Mouse (Mus musculus) G1E (cell line): ENCODE results near the gene Gm19426. TPM values are rescaled to one million over a fixed set of nuclear protein-coding genes. Genes with fewer than 3 reads are reported as not detected.

Experiments
- ATAC-seq: 2 replicates; pipeline ENCODE4 v1.8.0; 2016; ENCODE audit warnings: mild to moderate bottlenecking; ENCODE audit not compliant: insufficient number of reproducible peaks, poor library complexity, low FRiP score, severe bottlenecking; ENCODE audit errors: extremely low read depth
- DNase-seq: peaks from one replicate; pipeline ENCODE4 v3.0.0; 2012; ENCODE audit warnings: low spot score
- H3K27me3 ChIP-seq: 2 replicates; pipeline ENCODE4 v1.6.1; 2012; ENCODE audit warnings: mild to moderate bottlenecking, low read length, inconsistent platforms; ENCODE audit not compliant: insufficient read depth
- H3K36me3 ChIP-seq: replicated peaks from 2 replicates; pipeline ENCODE3; 2012; ENCODE audit warnings: mild to moderate bottlenecking, inconsistent platforms
- H3K4me1 ChIP-seq: 2 replicates; pipeline ENCODE4 v1.6.1; 2012; ENCODE audit warnings: low read depth, low read length, inconsistent platforms, mixed read lengths; ENCODE audit not compliant: insufficient read depth
- H3K4me3 ChIP-seq: 2 replicates; pipeline ENCODE4 v1.5.1; 2012; ENCODE audit warnings: low read depth, mild to moderate bottlenecking, inconsistent platforms, low read length, moderate library complexity, mixed read lengths
- H3K9me3 ChIP-seq: replicated peaks from 2 replicates; pipeline ENCODE4 v1.6.1; 2012; ENCODE audit warnings: inconsistent platforms
- CTCF ChIP-seq: IDR thresholded peaks from 2 replicates; pipeline ENCODE4 v1.5.1; 2012; ENCODE audit warnings: low read depth, low read length, inconsistent platforms, mixed read lengths
- GATA1 ChIP-seq: IDR thresholded peaks from 2 replicates; pipeline ENCODE4 v1.6.1; 2012; ENCODE audit warnings: borderline replicate concordance, low read length, inconsistent platforms, mixed read lengths
- GATA2 ChIP-seq: IDR thresholded peaks from 2 replicates; pipeline ENCODE4 v1.6.1; 2012; ENCODE audit warnings: low read depth, low read length, inconsistent platforms, borderline replicate concordance
- POLR2AphosphoS5 ChIP-seq: IDR thresholded peaks from 2 replicates; pipeline ENCODE4 v1.6.1; 2012; ENCODE audit warnings: low read depth, low read length, inconsistent platforms; ENCODE audit not compliant: insufficient replicate concordance
- TAL1 ChIP-seq: conservative IDR thresholded peaks from 2 replicates; pipeline ENCODE4 v1.6.1; 2012; ENCODE audit warnings: low read depth, low read length, inconsistent platforms, mixed read lengths
- polyA plus RNA-seq: library from polyadenylated mRNA; stranded (reverse); fragments of >175 nt; gene quantifications from 2 replicates; pipeline ENCODE4 v1.2.3, GENCODE M21; 2012
- total RNA-seq, 2 experiments: library from RNA; stranded (forward) in 1 of 2; stranded (reverse) in 1 of 2; fragments of 200-1000 nt in 1 of 2; fragments of >200 nt in 1 of 2; fragmentation: Nextera tagmentation in 1 of 2; gene quantifications; 2 replicates each; pipeline ENCODE4 v1.2.3; 2014 to 2017

Gene Gm19426
- total and polyA plus RNA-seq, 3 experiments, result not detected

GRCm38 (mm10) chr2:84772454-84772853 is 29.0 kb upstream of the Gm19426 start:
- TF ChIP-seq CTCF (no peak), POLR2AphosphoS5 (no peak), GATA1 (no peak), GATA2 (no peak), TAL1 (no peak)
- peaks cover 53% of the 10 kb centered on the region for H3K27me3 ChIP-seq
- no peaks in the 10 kb centered on the region for H3K4me1 ChIP-seq
- H3K9me3 ChIP-seq, result no peaks in the 10 kb centered on the region
- no peaks in the 10 kb centered on the region for H3K36me3 ChIP-seq
- H3K4me3 ChIP-seq, result no peak overlapping the region
- ATAC-seq, result no peak
- DNase-seq, result no peak

DNA sequence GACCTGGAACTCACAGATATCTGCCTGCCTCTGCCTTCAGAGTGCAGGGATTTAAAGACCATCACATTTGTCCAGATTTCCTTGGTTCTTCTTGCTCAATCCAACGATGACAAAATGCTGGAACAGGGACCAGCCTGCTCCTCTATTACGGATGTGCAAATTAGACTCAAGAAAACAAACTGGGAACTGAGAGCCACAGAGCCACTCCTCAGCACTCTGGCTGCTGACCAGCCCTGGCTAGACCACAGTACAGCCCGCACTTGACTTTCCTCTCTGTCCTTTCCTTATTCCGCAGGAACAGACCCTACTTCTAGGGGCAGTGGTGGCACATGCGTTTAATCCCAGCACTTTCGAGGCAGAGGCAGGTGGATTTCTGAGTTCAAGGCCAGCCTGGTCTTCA is 27.0 kb upstream of the Gm19426 start:
- DNase-seq (no peak), ATAC-seq (no peak)
- TF ChIP-seq POLR2AphosphoS5, result no peak
- TF ChIP-seq GATA2, result no peak
- no peak for TF ChIP-seq TAL1
- TF ChIP-seq GATA1, result no peak
- TF ChIP-seq CTCF, result no peak
- H3K36me3 ChIP-seq, result no peaks in the 10 kb centered on the region
- no peaks in the 10 kb centered on the region for H3K4me1 ChIP-seq
- no peak overlapping the region for H3K4me3 ChIP-seq
- H3K9me3 ChIP-seq, result no peaks in the 10 kb centered on the region
- peaks cover 58% of the 10 kb centered on the region for H3K27me3 ChIP-seq

DNA sequence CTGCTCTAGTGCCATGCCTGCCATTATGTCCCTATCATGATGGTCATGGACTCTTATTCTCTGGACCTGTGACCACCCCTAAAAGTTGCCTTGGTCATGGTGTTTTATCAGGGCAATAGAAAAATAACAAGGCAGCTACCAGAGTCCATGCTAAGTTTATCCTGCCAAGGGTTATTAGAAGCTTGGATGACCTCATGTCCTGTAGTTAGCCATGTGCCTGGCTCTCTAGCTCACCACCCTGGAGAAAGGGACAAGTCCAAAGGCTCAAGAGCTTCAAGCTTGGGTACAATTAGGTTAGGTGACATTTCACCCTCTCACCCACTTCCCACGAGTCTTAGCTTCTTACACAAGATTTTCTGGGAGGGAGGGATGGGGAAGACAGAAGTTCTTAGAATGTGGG is 19.4 kb upstream of the Gm19426 start:
- Histone ChIP-seq H3K36me3 (no peaks in the 10 kb centered on the region), H3K4me1 (no peaks in the 10 kb centered on the region), H3K4me3 (no peak overlapping the region), H3K9me3 (no peaks in the 10 kb centered on the region), H3K27me3 (peaks cover 51% of the 10 kb centered on the region)
- TF ChIP-seq TAL1, result no peak
- TF ChIP-seq GATA2, result no peak
- TF ChIP-seq POLR2AphosphoS5, result no peak
- TF ChIP-seq CTCF, result no peak
- TF ChIP-seq GATA1, result no peak
- DNase-seq (no peak), ATAC-seq (no peak)

GRCm38 (mm10) chr2:84762295-84762694 is 18.8 kb upstream of the Gm19426 start:
- ATAC-seq (no peak), DNase-seq (no peak)
- no peak overlapping the region for H3K4me3 ChIP-seq
- H3K36me3 ChIP-seq, result no peaks in the 10 kb centered on the region
- H3K4me1 ChIP-seq, result no peaks in the 10 kb centered on the region
- no peaks in the 10 kb centered on the region for H3K9me3 ChIP-seq
- peaks cover 51% of the 10 kb centered on the region for H3K27me3 ChIP-seq
- no peak for TF ChIP-seq TAL1
- TF ChIP-seq CTCF, result no peak
- no peak for TF ChIP-seq GATA2
- TF ChIP-seq GATA1, result no peak
- TF ChIP-seq POLR2AphosphoS5, result no peak

DNA sequence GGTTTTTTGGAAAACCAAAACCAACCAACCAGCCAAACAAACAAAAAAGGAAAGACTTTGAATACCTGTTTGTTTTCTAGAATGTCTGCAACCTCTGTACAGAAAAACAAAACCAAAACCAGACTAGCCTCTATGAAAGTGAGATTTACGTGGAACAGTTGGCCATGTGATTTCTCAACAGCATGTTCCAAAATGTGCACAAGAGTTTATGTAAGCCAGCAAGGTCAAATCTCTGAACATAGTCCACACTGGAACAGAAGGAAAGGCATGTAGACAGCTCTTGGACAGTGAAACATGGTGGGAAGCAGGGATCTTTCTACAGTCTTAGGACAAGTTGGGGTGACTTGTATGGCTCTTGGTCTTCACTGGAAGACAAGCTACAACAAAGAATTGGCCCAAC is 18.4 kb upstream of the Gm19426 start:
- H3K4me3 ChIP-seq, result no peak overlapping the region
- H3K9me3 ChIP-seq, result no peaks in the 10 kb centered on the region
- DNase-seq (no peak), ATAC-seq (no peak)
- TF ChIP-seq GATA1 (no peak), TAL1 (no peak), POLR2AphosphoS5 (no peak), GATA2 (no peak), CTCF (no peak)
- H3K36me3 ChIP-seq, result no peaks in the 10 kb centered on the region
- peaks cover 51% of the 10 kb centered on the region for H3K27me3 ChIP-seq
- no peaks in the 10 kb centered on the region for H3K4me1 ChIP-seq

- DNase-seq (no peak), ATAC-seq (no peak)
- Histone ChIP-seq H3K4me3 (no peak overlapping the region), H3K9me3 (no peaks in the 10 kb centered on the region), H3K27me3 (peaks cover 49% of the 10 kb centered on the region), H3K36me3 (no peaks in the 10 kb centered on the region), H3K4me1 (no peaks in the 10 kb centered on the region)
- TF ChIP-seq GATA1 (no peak), TAL1 (no peak), CTCF (no peak), GATA2 (no peak), POLR2AphosphoS5 (no peak)
Measured at GRCm38 (mm10) chr2:84761309-84761708, 17.9 kb upstream of the Gm19426 start.

DNA sequence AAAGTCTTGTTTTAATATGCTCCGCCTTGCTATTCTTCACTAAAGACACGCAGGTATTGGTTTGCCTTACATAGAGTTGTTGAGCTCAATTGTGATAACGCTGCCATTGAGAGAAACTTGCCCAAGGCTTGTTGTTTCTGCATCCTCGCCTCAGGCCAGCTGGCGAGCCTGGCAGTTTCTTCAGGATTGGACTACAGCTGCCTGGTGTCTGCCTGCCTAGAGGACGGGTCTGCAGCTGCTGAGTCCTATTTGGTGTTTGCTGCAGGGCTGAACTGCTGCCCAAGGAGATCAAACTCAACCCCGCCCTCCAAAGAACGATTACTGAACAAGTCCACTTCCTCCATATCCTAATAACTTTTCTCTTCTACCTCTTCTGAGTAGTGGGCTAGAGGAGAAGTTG is 17.3 kb upstream of the Gm19426 start:
- H3K27me3 ChIP-seq, result peaks cover 48% of the 10 kb centered on the region
- no peaks in the 10 kb centered on the region for H3K4me1 ChIP-seq
- DNase-seq, result no peak
- H3K4me3 ChIP-seq, result no peak overlapping the region
- no peaks in the 10 kb centered on the region for H3K36me3 ChIP-seq
- no peak for ATAC-seq
- H3K9me3 ChIP-seq, result no peaks in the 10 kb centered on the region
- no peak for TF ChIP-seq TAL1
- TF ChIP-seq GATA2, result no peak
- TF ChIP-seq CTCF, result no peak
- TF ChIP-seq POLR2AphosphoS5, result no peak
- TF ChIP-seq GATA1, result no peak
